Mouse (Mus musculus) MEL (cell line): ENCODE data around the gene Slc15a1. TPM values are rescaled to one million over a fixed set of nuclear protein-coding genes. Genes with fewer than 3 reads are reported as not detected.

ENCODE experiments used
- DNase-seq: peaks from one replicate; pipeline ENCODE4 v3.0.0; 2011; ENCODE audit warnings: low read depth, low spot score
- H3K27ac ChIP-seq: 2 replicates; pipeline ENCODE4 v1.5.1; 2012; ENCODE audit warnings: low read depth, mild to moderate bottlenecking, control low read depth, low read length, moderate library complexity; ENCODE audit not compliant: control insufficient read depth
- H3K27me3 ChIP-seq, 2 experiments: fragments of 150-350 bp in 1 of 2; sonication (generic) in 1 of 2; 2 replicates each; pipeline ENCODE4 v1.6.1; 2012; ENCODE audit warnings: low read length in 2 of 2, mild to moderate bottlenecking in 2 of 2, improper control_type of control experiment in 1 of 2, moderate library complexity in 1 of 2; ENCODE audit not compliant: insufficient read depth in 2 of 2, control insufficient read depth in 1 of 2
- H3K36me3 ChIP-seq, 2 experiments: 2 replicates each; pipeline ENCODE4 v1.6.1; 2012 to 2014; ENCODE audit warnings: low read length in 2 of 2, improper control_type of control experiment in 1 of 2, inconsistent platforms in 1 of 2, mild to moderate bottlenecking in 1 of 2; ENCODE audit not compliant: insufficient read depth in 2 of 2, control insufficient read depth in 1 of 2
- H3K4me1 ChIP-seq, 2 experiments: fragments of 150-350 bp in 1 of 2; sonication (generic) in 1 of 2; 2 replicates each; pipeline ENCODE4 v1.6.1; 2012; ENCODE audit warnings: low read length in 2 of 2, improper control_type of control experiment in 1 of 2, mild to moderate bottlenecking in 1 of 2; ENCODE audit not compliant: insufficient read depth in 2 of 2, control insufficient read depth in 1 of 2
- H3K4me3 ChIP-seq, 2 experiments: fragments of 150-350 bp in 1 of 2; sonication (generic) in 1 of 2; 2 replicates each; pipeline ENCODE4 v1.5.1; 2012; ENCODE audit warnings: low read depth in 2 of 2, low read length in 2 of 2, mild to moderate bottlenecking in 2 of 2, moderate library complexity in 2 of 2, control low read depth in 1 of 2, improper control_type of control experiment in 1 of 2; ENCODE audit not compliant: control insufficient read depth in 1 of 2, insufficient read depth in 1 of 2
- H3K79me2 ChIP-seq: 2 replicates; pipeline ENCODE4 v1.6.1; 2012; ENCODE audit warnings: mild to moderate bottlenecking, low read length, moderate library complexity; ENCODE audit not compliant: control insufficient read depth, poor library complexity, insufficient read depth
- H3K9ac ChIP-seq: 2 replicates; pipeline ENCODE4 v1.6.1; 2012; ENCODE audit warnings: low read depth, mild to moderate bottlenecking, control low read depth, low read length, moderate library complexity; ENCODE audit not compliant: control insufficient read depth, poor library complexity, severe bottlenecking
- H3K9me3 ChIP-seq: fragments of 150-350 bp; sonication (generic); replicated peaks from 2 replicates; pipeline ENCODE4 v1.6.1; 2012; ENCODE audit warnings: mild to moderate bottlenecking, low read length, improper control_type of control experiment, moderate library complexity; ENCODE audit not compliant: insufficient read depth
- CHD1 ChIP-seq: IDR thresholded peaks from 2 replicates; pipeline ENCODE4 v1.6.1; 2012; ENCODE audit warnings: low read depth, mild to moderate bottlenecking, inconsistent platforms, low read length, improper control_type of control experiment
- CHD2 ChIP-seq: IDR thresholded peaks from 2 replicates; pipeline ENCODE4 v1.6.1; 2011; ENCODE audit warnings: low read length, improper control_type of control experiment
- CTCF ChIP-seq, 3 experiments: IDR thresholded peaks in 2 of 3; conservative IDR thresholded peaks in 1 of 3; 2 replicates each; pipeline ENCODE4 v1.5.1; 2011 to 2012; ENCODE audit warnings: low read length in 3 of 3, low read depth in 2 of 3, mild to moderate bottlenecking in 2 of 3, improper control_type of control experiment in 1 of 3, inconsistent platforms in 1 of 3, mixed read lengths in 1 of 3, moderate library complexity in 1 of 3; ENCODE audit not compliant: control insufficient read depth in 1 of 3, insufficient read depth in 1 of 3, poor library complexity in 1 of 3, severe bottlenecking in 1 of 3
- ELF1 ChIP-seq: IDR thresholded peaks from 2 replicates; pipeline ENCODE4 v1.6.1; 2014; ENCODE audit warnings: low read depth, mild to moderate bottlenecking, inconsistent platforms, low read length, improper control_type of control experiment, moderate library complexity
- EP300 ChIP-seq, 2 experiments: IDR thresholded peaks; 2 replicates each; pipeline ENCODE4 v1.6.1; 2011; ENCODE audit warnings: improper control_type of control experiment in 2 of 2, low read length in 2 of 2, low read depth in 1 of 2, mild to moderate bottlenecking in 1 of 2
- ETS1 ChIP-seq: IDR thresholded peaks from 2 replicates; pipeline ENCODE4 v1.6.1; 2012; ENCODE audit warnings: low read depth, mild to moderate bottlenecking, inconsistent platforms, low read length, improper control_type of control experiment, moderate library complexity
- GATA1 ChIP-seq: IDR thresholded peaks from 2 replicates; pipeline ENCODE4 v1.6.1; 2011; ENCODE audit warnings: low read depth, low read length, improper control_type of control experiment
- JUND ChIP-seq: IDR thresholded peaks from 2 replicates; pipeline ENCODE4 v1.6.1; 2011; ENCODE audit warnings: low read depth, mild to moderate bottlenecking, improper control_type of control experiment, low read length
- KAT2A ChIP-seq: conservative IDR thresholded peaks from 2 replicates; pipeline ENCODE4 v1.6.1; 2012; ENCODE audit warnings: low read depth, low read length, improper control_type of control experiment, inconsistent platforms
- MEF2A ChIP-seq: IDR thresholded peaks from 2 replicates; pipeline ENCODE4 v1.6.1; 2014; ENCODE audit warnings: low read depth, mild to moderate bottlenecking, inconsistent platforms, low read length, improper control_type of control experiment; ENCODE audit not compliant: poor library complexity, insufficient replicate concordance, severe bottlenecking; ENCODE audit errors: extremely low read depth
- MXI1 ChIP-seq: IDR thresholded peaks from 2 replicates; pipeline ENCODE4 v1.6.1; 2011; ENCODE audit warnings: mild to moderate bottlenecking, low read depth, low read length, improper control_type of control experiment
- POLR2AphosphoS2 ChIP-seq: IDR thresholded peaks from 2 replicates; pipeline ENCODE4 v1.6.1; 2011; ENCODE audit warnings: low read length, improper control_type of control experiment
- POLR2AphosphoS5 ChIP-seq: IDR thresholded peaks from 2 replicates; pipeline ENCODE4 v1.6.1; 2012; ENCODE audit warnings: low read depth, borderline replicate concordance, mild to moderate bottlenecking, inconsistent platforms, low read length, moderate library complexity, mixed read lengths
- SIN3A ChIP-seq: IDR thresholded peaks from 2 replicates; pipeline ENCODE4 v1.6.1; 2012; ENCODE audit warnings: low read length, improper control_type of control experiment, inconsistent platforms
- SMC3 ChIP-seq: IDR thresholded peaks from 2 replicates; pipeline ENCODE4 v1.6.1; 2011; ENCODE audit warnings: low read depth, low read length, improper control_type of control experiment
- TAL1 ChIP-seq: IDR thresholded peaks from 2 replicates; pipeline ENCODE4 v1.6.1; 2012; ENCODE audit warnings: mild to moderate bottlenecking, inconsistent platforms, low read length, moderate library complexity, mixed read lengths
- ZC3H11A ChIP-seq: IDR thresholded peaks from 2 replicates; pipeline ENCODE4 v1.6.1; 2012; ENCODE audit warnings: low read depth, mild to moderate bottlenecking, inconsistent platforms, low read length, improper control_type of control experiment
- ZKSCAN1 ChIP-seq: IDR thresholded peaks from 2 replicates; pipeline ENCODE4 v1.6.1; 2012; ENCODE audit warnings: low read depth, mild to moderate bottlenecking, inconsistent platforms, low read length, improper control_type of control experiment, moderate library complexity
- ZNF384 ChIP-seq: IDR thresholded peaks from 2 replicates; pipeline ENCODE4 v1.6.1; 2012; ENCODE audit warnings: low read depth, mild to moderate bottlenecking, inconsistent platforms, low read length, improper control_type of control experiment
- polyA plus RNA-seq, 2 experiments: library from polyadenylated mRNA; stranded (reverse) in 1 of 2; unstranded in 1 of 2; fragments of >175 nt in 1 of 2; fragments of >200 nt in 1 of 2; gene quantifications; 2 replicates each; pipeline versions ENCODE4 v1.2.1 to v1.2.4; 2012; ENCODE audit warnings: low replicate concordance in 2 of 2, low read depth in 1 of 2; ENCODE audit not compliant: insufficient read length in 2 of 2, insufficient read depth in 1 of 2, missing spikeins in 1 of 2
- total RNA-seq: library from RNA; depleted of rRNA; stranded (reverse); fragments of 300-350 nt; gene quantifications from 2 replicates; pipeline ENCODE4 v1.2.3, GENCODE M21; 2012

The Slc15a1 gene
- total and polyA plus RNA-seq, 3 experiments: not detected

DNA sequence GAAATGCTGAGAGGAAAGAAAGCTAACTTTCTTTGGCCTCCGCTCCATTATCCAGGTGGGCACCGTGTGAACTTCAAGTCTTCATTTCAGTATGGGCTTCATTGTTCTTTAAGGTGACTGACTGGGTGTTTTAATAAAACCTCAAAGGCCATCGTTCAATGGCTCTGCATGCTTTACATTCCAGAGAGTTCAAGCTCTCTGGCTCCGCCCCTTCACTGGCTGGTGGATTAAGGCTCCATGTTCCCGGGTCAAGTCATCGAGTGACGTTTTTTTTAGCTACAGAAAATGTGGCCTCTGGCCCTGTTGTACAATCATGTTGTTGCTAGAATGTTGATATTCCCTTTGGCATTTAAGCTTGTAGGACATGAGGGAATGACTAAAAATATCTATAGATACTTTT, 42.7 kb upstream of the Slc15a1 start:
- H3K4me3 ChIP-seq: no peak overlapping the region
- H3K79me2 ChIP-seq: no peaks in the 10 kb centered on the region
- H3K27me3 ChIP-seq: no peaks in the 10 kb centered on the region
- H3K36me3 ChIP-seq: no peaks in the 10 kb centered on the region
- H3K9me3 ChIP-seq: no peaks in the 10 kb centered on the region
- no peak for TF ChIP-seq EP300 (IDR thresholded peaks at IDR 0.05; ENCODE audit: low read depth in 1 of 2, low read length in 2 of 2)
- TF ChIP-seq CHD1: no peak
- no peak for TF ChIP-seq MEF2A
- TF ChIP-seq KAT2A: no peak
- no peak for TF ChIP-seq MXI1
- TF ChIP-seq GATA1: no peak
- no peak for TF ChIP-seq ETS1
- no peak for TF ChIP-seq CHD2
- no peak for TF ChIP-seq POLR2AphosphoS2
- TF ChIP-seq POLR2AphosphoS5: no peak
- TF ChIP-seq ZNF384: no peak
- TF ChIP-seq CTCF (IDR thresholded peaks at IDR 0.05 in 2 of 3, conservative IDR thresholded peaks at IDR 0.05 in 1 of 3; ENCODE audit: control insufficient read depth in 1 of 3, insufficient read depth in 1 of 3, low read depth in 2 of 3, low read length in 3 of 3, poor library complexity in 1 of 3, severe bottlenecking in 1 of 3): no peak
- TF ChIP-seq, all 39 proteins: peak for 0
- H3K9ac ChIP-seq: no peak overlapping the region
- H3K4me1 ChIP-seq: no peaks in the 10 kb centered on the region
- DNase-seq: no peak
- no peak overlapping the region for H3K27ac ChIP-seq

DNA sequence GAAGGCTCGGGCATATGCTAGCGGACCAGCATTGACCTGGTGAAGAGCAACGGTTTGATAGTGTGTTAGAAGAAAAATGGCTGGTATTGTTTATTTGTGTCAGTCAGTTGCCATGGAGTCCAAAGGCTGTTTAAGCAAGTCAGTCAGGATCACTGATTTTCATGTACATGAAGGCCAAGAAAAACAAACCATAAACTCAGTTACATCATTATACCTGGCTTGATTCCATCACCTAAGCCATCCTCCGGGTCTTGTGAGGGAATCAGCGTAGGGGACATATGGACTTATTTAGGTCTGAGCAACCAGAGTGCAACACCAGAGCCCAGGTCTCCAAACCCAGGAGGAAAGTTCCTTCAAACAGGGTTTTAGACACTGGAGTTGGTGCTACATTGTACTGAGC, 41.6 kb upstream of the Slc15a1 start:
- no peaks in the 10 kb centered on the region for H3K9me3 ChIP-seq

GRCm38 (mm10) chr14:121545551-121546331, 40.7 kb upstream of the Slc15a1 start:
- Histone ChIP-seq H3K4me1 (peaks cover 0 to 4% of the 10 kb centered on the region in 2 experiments; a peak in 1 of 4 replicates), H3K36me3 (no peaks in the 10 kb centered on the region; a peak in 1 of 4 replicates), H3K27ac (no peak overlapping the region), H3K9me3 (no peaks in the 10 kb centered on the region), H3K4me3 (no peak overlapping the region), H3K79me2 (no peaks in the 10 kb centered on the region), H3K27me3 (no peaks in the 10 kb centered on the region), H3K9ac (no peak overlapping the region)
- TF ChIP-seq ELF1: no peak
- TF ChIP-seq JUND: no peak
- no peak for TF ChIP-seq GATA1
- no peak for TF ChIP-seq ZNF384
- TF ChIP-seq SIN3A: no peak
- TF ChIP-seq CHD2: no peak
- no peak for TF ChIP-seq POLR2AphosphoS5
- TF ChIP-seq EP300 (IDR thresholded peaks at IDR 0.05; ENCODE audit: low read depth in 1 of 2, low read length in 2 of 2): no peak
- TF ChIP-seq ETS1: no peak
- no peak for TF ChIP-seq ZKSCAN1
- no peak for TF ChIP-seq MEF2A
- no peak for TF ChIP-seq TAL1
- DNase-seq: no peak

More for the DNA sequence above, 41.6 kb upstream of the Slc15a1 start:
- no peak for TF ChIP-seq ZNF384
- TF ChIP-seq SMC3: no peak
- TF ChIP-seq ZC3H11A: no peak
- Histone ChIP-seq H3K36me3 (no peaks in the 10 kb centered on the region; a peak in 1 of 4 replicates), H3K9ac (no peak overlapping the region), H3K4me1 (0 out of 4 replicates have a peak, but pooled peaks cover 0 to under 1% of the 10 kb centered on the region in 2 experiments), H3K27ac (no peak overlapping the region), H3K79me2 (no peaks in the 10 kb centered on the region), H3K27me3 (no peaks in the 10 kb centered on the region), H3K4me3 (no peak overlapping the region)
- no peak for DNase-seq
